Mouse (Mus musculus): ENCODE measurements around the gene Lipc. TPM values are rescaled to one million over a fixed set of nuclear protein-coding genes. Genes with fewer than 3 reads are reported as not detected.

Lipc gene
- polyA plus RNA-seq, 1 experiment = 0.08 TPM

DNA sequence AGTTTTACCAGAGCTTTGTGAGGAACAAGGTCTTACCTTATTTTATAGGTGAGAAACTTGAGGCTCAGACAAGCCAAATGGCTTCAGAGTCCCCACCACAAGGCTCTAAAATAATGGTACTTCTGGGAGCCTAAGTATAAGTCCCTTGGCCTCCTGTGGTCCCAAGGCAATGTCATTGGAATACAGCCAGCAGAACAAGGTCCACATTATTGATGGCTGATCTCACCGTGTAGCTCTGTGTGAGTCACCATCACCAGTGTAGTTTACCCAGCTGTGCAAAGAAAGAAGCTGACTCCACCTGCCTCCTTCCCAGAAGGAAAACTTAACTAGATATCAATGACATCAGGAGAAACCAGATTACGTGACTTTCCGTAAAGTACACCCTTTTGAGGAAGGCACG is 63.1 kb downstream of the Lipc start:
- no peak for DNase-seq
- 78% methylated on average over 4 of the region's 4 CpGs for WGBS
- Histone ChIP-seq H3K27me3 (ENCODE audit: control insufficient read depth, insufficient read depth, low read length) (no peaks in the 10 kb centered on the region), H3K27ac (ENCODE audit: insufficient read depth, low read length) (no peak overlapping the region), H3K4me3 (replicated peaks; ENCODE audit: insufficient read depth, low read depth, low read length) (no peak overlapping the region), H3K4me1 (ENCODE audit: control insufficient read depth, insufficient read depth, low read length) (no peaks in the 10 kb centered on the region)
- TF ChIP-seq CTCF (IDR thresholded peaks at IDR 0.05; ENCODE audit: borderline replicate concordance, insufficient read depth, low read depth, low read length) (no peak), POLR2A (IDR thresholded peaks at IDR 0.05; ENCODE audit: borderline replicate concordance, insufficient read depth, low read length) (no peak)

- H3K4me1 ChIP-seq (ENCODE audit: control insufficient read depth, insufficient read depth, low read length) = no peaks in the 10 kb centered on the region; the same call in 1 of the 2 replicates
- TF ChIP-seq CTCF (IDR thresholded peaks at IDR 0.05; ENCODE audit: borderline replicate concordance, insufficient read depth, low read depth, low read length) = no peak
- no peak for DNase-seq
- no peaks in the 10 kb centered on the region for H3K27me3 ChIP-seq (ENCODE audit: control insufficient read depth, insufficient read depth, low read length)
- H3K27ac ChIP-seq (ENCODE audit: insufficient read depth, low read length) = no peak overlapping the region
- WGBS = 95% methylated on average over 2 of the region's 2 CpGs
- H3K4me3 ChIP-seq (replicated peaks; ENCODE audit: insufficient read depth, low read depth, low read length) = no peak overlapping the region
Observed at GRCm38 (mm10) chr9:70888556-70888955, 63.5 kb downstream of the Lipc start.

DNA sequence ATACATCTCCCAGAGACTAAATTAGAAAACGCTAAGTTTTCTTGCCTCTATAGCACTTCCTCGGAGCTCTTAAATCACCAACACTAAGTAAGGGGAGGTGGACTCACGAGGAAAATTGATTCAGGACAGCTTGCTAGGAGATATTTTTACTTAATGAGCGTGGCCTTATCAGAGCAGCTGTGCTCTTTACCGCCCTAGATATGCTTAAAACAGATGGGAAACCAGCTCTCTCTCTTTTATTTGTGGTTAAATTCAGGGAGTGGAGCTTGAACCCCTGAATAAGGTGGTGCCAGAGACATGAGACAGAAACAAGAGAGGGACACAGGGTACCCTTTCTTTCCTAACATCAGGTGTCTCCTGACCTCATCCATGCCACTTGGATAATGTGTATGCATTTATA is 70.0 kb downstream of the Lipc start:
- no peak overlapping the region for H3K27ac ChIP-seq (ENCODE audit: insufficient read depth, low read length)
- H3K4me3 ChIP-seq (replicated peaks; ENCODE audit: insufficient read depth, low read depth, low read length) = no peak overlapping the region
- no peak for DNase-seq
- TF ChIP-seq CTCF (IDR thresholded peaks at IDR 0.05; ENCODE audit: borderline replicate concordance, insufficient read depth, low read depth, low read length) (no peak), POLR2A (IDR thresholded peaks at IDR 0.05; ENCODE audit: borderline replicate concordance, insufficient read depth, low read length) (no peak)
- H3K27me3 ChIP-seq (ENCODE audit: control insufficient read depth, insufficient read depth, low read length) = no peaks in the 10 kb centered on the region
- H3K4me1 ChIP-seq (ENCODE audit: control insufficient read depth, insufficient read depth, low read length) = peaks cover 17% of the 10 kb centered on the region
- WGBS = 79% methylated on average over 5 of the region's 5 CpGs

- Histone ChIP-seq H3K4me1 (ENCODE audit: control insufficient read depth, insufficient read depth, low read length) (peaks cover 28% of the 10 kb centered on the region), H3K4me3 (replicated peaks; ENCODE audit: insufficient read depth, low read depth, low read length) (no peak overlapping the region), H3K27me3 (ENCODE audit: control insufficient read depth, insufficient read depth, low read length) (no peaks in the 10 kb centered on the region), H3K27ac (ENCODE audit: insufficient read depth, low read length) (no peak overlapping the region)
- TF ChIP-seq POLR2A (IDR thresholded peaks at IDR 0.05; ENCODE audit: borderline replicate concordance, insufficient read depth, low read length) = no peak
- no peak for TF ChIP-seq CTCF (IDR thresholded peaks at IDR 0.05; ENCODE audit: borderline replicate concordance, insufficient read depth, low read depth, low read length)
- DNase-seq = peak in 1 of 2 experiments; percentile 15
Observed at GRCm38 (mm10) chr9:70878823-70879222, 73.2 kb downstream of the Lipc start.

GRCm38 (mm10) chr9:70878157-70878556 is 73.9 kb downstream of the Lipc start:
- H3K27me3 ChIP-seq (ENCODE audit: control insufficient read depth, insufficient read depth, low read length) = no peaks in the 10 kb centered on the region
- 0 out of 2 replicates have a peak overlapping the region, but pooled peaks have one; percentile 1 for H3K27ac ChIP-seq (ENCODE audit: insufficient read depth, low read length)
- H3K4me1 ChIP-seq (ENCODE audit: control insufficient read depth, insufficient read depth, low read length) = peaks cover 28% of the 10 kb centered on the region
- no peak overlapping the region for H3K4me3 ChIP-seq (replicated peaks; ENCODE audit: insufficient read depth, low read depth, low read length)
- peak; percentile 50 to 74 for DNase-seq
- 7% methylated on average over 5 of the region's 5 CpGs for WGBS
- no peak for TF ChIP-seq CTCF (IDR thresholded peaks at IDR 0.05; ENCODE audit: borderline replicate concordance, insufficient read depth, low read depth, low read length)
- no peak for TF ChIP-seq POLR2A (IDR thresholded peaks at IDR 0.05; ENCODE audit: borderline replicate concordance, insufficient read depth, low read length)

DNA sequence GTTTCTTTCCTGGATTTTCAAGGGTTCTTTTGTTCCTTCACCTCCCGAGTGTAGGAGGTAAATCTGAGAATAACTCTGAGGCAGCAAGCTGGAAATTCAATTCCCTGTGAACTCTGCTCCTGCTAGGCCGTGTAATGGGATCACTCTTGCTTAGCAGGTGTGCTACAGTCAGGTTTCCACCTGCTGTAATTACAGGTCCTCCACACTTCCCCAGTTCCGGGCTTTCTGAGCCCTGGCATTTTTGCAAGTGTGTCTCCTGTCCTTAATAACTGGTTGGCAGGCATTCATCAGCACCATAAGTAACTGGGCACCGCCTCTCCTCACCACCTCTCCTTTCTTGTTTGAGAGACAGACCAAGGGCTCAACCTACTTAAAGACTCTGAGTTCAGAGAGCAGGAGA is 76.5 kb downstream of the Lipc start:
- DNase-seq = peak; percentile 52 to 74
- TF ChIP-seq CTCF (IDR thresholded peaks at IDR 0.05; ENCODE audit: borderline replicate concordance, insufficient read depth, low read depth, low read length) = no peak
- no peak for TF ChIP-seq POLR2A (IDR thresholded peaks at IDR 0.05; ENCODE audit: borderline replicate concordance, insufficient read depth, low read length)
- no peaks in the 10 kb centered on the region for H3K27me3 ChIP-seq (ENCODE audit: control insufficient read depth, insufficient read depth, low read length)
- H3K27ac ChIP-seq (ENCODE audit: insufficient read depth, low read length) = 0 out of 2 replicates have a peak overlapping the region, but pooled peaks have one; percentile 10
- WGBS = 8% methylated on average over 4 of the region's 4 CpGs
- peaks cover 28% of the 10 kb centered on the region for H3K4me1 ChIP-seq (ENCODE audit: control insufficient read depth, insufficient read depth, low read length)
- H3K4me3 ChIP-seq (replicated peaks; ENCODE audit: insufficient read depth, low read depth, low read length) = no peak overlapping the region

DNA sequence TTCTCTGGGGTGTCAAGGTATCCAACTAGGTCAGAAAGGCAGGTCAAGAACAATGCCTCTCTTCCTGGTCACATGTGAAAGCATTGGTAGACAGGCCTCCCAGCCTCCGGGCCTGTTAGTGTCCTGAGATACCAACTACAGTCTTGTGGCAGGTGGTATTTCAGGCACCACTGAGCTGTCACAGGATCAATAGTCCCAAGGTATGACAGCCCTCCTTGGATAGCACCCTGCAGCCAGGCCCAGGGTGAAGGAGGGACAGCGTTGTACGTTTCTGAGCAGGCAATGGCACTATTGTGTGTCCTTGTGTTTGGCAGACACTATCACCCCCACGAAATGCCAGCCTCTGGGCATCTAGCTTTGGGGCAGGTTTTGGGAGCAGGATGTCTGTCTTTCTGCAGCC is 77.0 kb downstream of the Lipc start:
- Histone ChIP-seq H3K27me3 (ENCODE audit: control insufficient read depth, insufficient read depth, low read length) (no peaks in the 10 kb centered on the region), H3K4me1 (ENCODE audit: control insufficient read depth, insufficient read depth, low read length) (peaks cover 28% of the 10 kb centered on the region), H3K27ac (ENCODE audit: insufficient read depth, low read length) (0 out of 2 replicates have a peak overlapping the region, but pooled peaks have one; percentile 10), H3K4me3 (replicated peaks; ENCODE audit: insufficient read depth, low read depth, low read length) (no peak overlapping the region)
- DNase-seq = peak in 1 of 2 experiments; percentile 31
- no peak for TF ChIP-seq POLR2A (IDR thresholded peaks at IDR 0.05; ENCODE audit: borderline replicate concordance, insufficient read depth, low read length)
- 33% methylated on average over 4 of the region's 4 CpGs for WGBS

GRCm38 (mm10) chr9:70872675-70873074 is 79.4 kb downstream of the Lipc start:
- H3K27me3 ChIP-seq (ENCODE audit: control insufficient read depth, insufficient read depth, low read length) = no peaks in the 10 kb centered on the region
- TF ChIP-seq CTCF (IDR thresholded peaks at IDR 0.05; ENCODE audit: borderline replicate concordance, insufficient read depth, low read depth, low read length) (no peak), POLR2A (IDR thresholded peaks at IDR 0.05; ENCODE audit: borderline replicate concordance, insufficient read depth, low read length) (no peak)
- H3K27ac ChIP-seq (ENCODE audit: insufficient read depth, low read length) = no peak overlapping the region
- no peak overlapping the region for H3K4me3 ChIP-seq (replicated peaks; ENCODE audit: insufficient read depth, low read depth, low read length)
- WGBS = 88% methylated on average over 8 of the region's 8 CpGs
- DNase-seq = no peak
- H3K4me1 ChIP-seq (ENCODE audit: control insufficient read depth, insufficient read depth, low read length) = peaks cover 16% of the 10 kb centered on the region

Measured in cerebellum, adult 2 months (tissue).